13 mouse cellular contexts compared by ENCODE assay signal in genomic region chr15:25365503-25365902, GRCm38 (mm10). TPM values are rescaled to one million over a fixed set of nuclear protein-coding genes. Genes with fewer than 3 reads are reported as not detected.
DNase-seq lines count a peak whose midpoint lies in the region; ATAC-seq and TF ChIP-seq lines count a peak whose summit lies in the region.
"Had no signal": no experiment of that assay in that cellular context is flagged by ENCODE, and none has a peak within 500 bp of the region (broad histone marks: within the 10 kb centered on the region; RNA-seq: fewer than 3 reads in every experiment).

No protein-coding gene starts in this region.

- WGBS in forebrain, postnatal 0 days: 21% methylated on average over 5 of the region's 5 CpGs
- WGBS in midbrain, embryonic 12.5 days: 13% methylated on average over 5 of the region's 5 CpGs

- no peaks in the 10 kb centered on the region for H3K9me3 ChIP-seq in E14TG2a.4 (ENCODE audit: low read length)
- no peaks in the 10 kb centered on the region for H3K9me3 ChIP-seq in forebrain, postnatal 0 days (ENCODE audit: low read length)
- no peaks in the 10 kb centered on the region for H3K9me3 ChIP-seq in midbrain, embryonic 12.5 days
- H3K9me3 ChIP-seq: heart, embryonic 13.5 days; limb, embryonic 12.5 days had no signal

- H3K4me3 ChIP-seq in E14TG2a.4 (replicated peaks; ENCODE audit: low read length): peak overlapping the region; percentile 78
- H3K4me3 ChIP-seq in forebrain, postnatal 0 days (ENCODE audit: low read depth, low read length): no peak overlapping the region
- H3K4me3 ChIP-seq in midbrain, embryonic 12.5 days: no peak overlapping the region

- TF ChIP-seq CTCF in E14TG2a.4 (conservative IDR thresholded peaks at IDR 0.05; ENCODE audit: low read length): no peak
- no peak for TF ChIP-seq CTCF in forebrain, postnatal 0 days (IDR thresholded peaks at IDR 0.05; ENCODE audit: low read depth)

- ATAC-seq in forebrain, postnatal 0 days: peak; percentile 8; the same call in 1 of the 2 replicates
- no peak for ATAC-seq in midbrain, embryonic 12.5 days (ENCODE audit: low FRiP score, low read depth)
- ATAC-seq: activated CD4-positive, CD25-positive, alpha-beta regulatory T cell, adult 4 months had no signal

- no peaks in the 10 kb centered on the region for H3K27me3 ChIP-seq in E14TG2a.4 (ENCODE audit: insufficient read depth, low read length)
- H3K27me3 ChIP-seq in forebrain, postnatal 0 days (ENCODE audit: insufficient read depth, low read length): no peaks in the 10 kb centered on the region
- H3K27me3 ChIP-seq in midbrain, embryonic 12.5 days: no peaks in the 10 kb centered on the region
- H3K27me3 ChIP-seq: limb, embryonic 12.5 days had no signal

- DNase-seq in R1 (ENCODE audit: low read depth, low spot score): peak; percentile 51
- no peak for DNase-seq in forebrain, postnatal 0 days
- no peak for DNase-seq in right cerebral cortex, postnatal 10 days (ENCODE audit: low spot score in 2 of 2)
- DNase-seq in lung, postnatal 4 days: no peak
- no peak for DNase-seq in left cerebral cortex, postnatal 10 days (ENCODE audit: extremely low spot score in 1 of 2, low spot score in 2 of 2)
- DNase-seq in right cerebral cortex, postnatal 14 days: no peak
- DNase-seq: lung, adult 18-20 months; thymus, postnatal 36 days had no signal

- no peak overlapping the region; the same call in 1 of the 2 replicates for H3K4me2 ChIP-seq in forebrain, postnatal 0 days (ENCODE audit: low read depth)
- H3K4me2 ChIP-seq in midbrain, embryonic 12.5 days (replicated peaks): peak overlapping the region; percentile 54

- H3K27ac ChIP-seq in forebrain, postnatal 0 days (ENCODE audit: low read depth, low read length): peak overlapping the region; percentile 74
- peak overlapping the region; percentile 81; the same call in 1 of the 2 replicates for H3K27ac ChIP-seq in midbrain, embryonic 12.5 days (replicated peaks)
- H3K27ac ChIP-seq: heart, embryonic 13.5 days; limb, embryonic 12.5 days had no signal

- no peak overlapping the region for H3K9ac ChIP-seq in forebrain, postnatal 0 days
- 0 out of 2 replicates have a peak overlapping the region, but pooled peaks have one; percentile 72 for H3K9ac ChIP-seq in midbrain, embryonic 12.5 days (replicated peaks)
- H3K9ac ChIP-seq: limb, embryonic 12.5 days had no signal

- H3K36me3 ChIP-seq in E14TG2a.4 (ENCODE audit: insufficient read depth, low read length): 0 out of 2 replicates have a peak, but pooled peaks cover 4% of the 10 kb centered on the region
- H3K36me3 ChIP-seq in forebrain, postnatal 0 days (ENCODE audit: insufficient read depth): peaks cover 11% of the 10 kb centered on the region
- peaks cover 18% of the 10 kb centered on the region for H3K36me3 ChIP-seq in midbrain, embryonic 12.5 days
- H3K36me3 ChIP-seq: heart, embryonic 13.5 days had no signal

- intact Hi-C loops in left cerebral cortex, postnatal 10 days (cut with DNase I): no loop called here

- H3K4me1 ChIP-seq in E14TG2a.4 (replicated peaks; ENCODE audit: low read depth, low read length): peaks cover 63% of the 10 kb centered on the region
- peaks cover 17% of the 10 kb centered on the region; the same call in 1 of the 2 replicates for H3K4me1 ChIP-seq in forebrain, postnatal 0 days (ENCODE audit: insufficient read depth)
- peaks cover 62% of the 10 kb centered on the region for H3K4me1 ChIP-seq in midbrain, embryonic 12.5 days

RNA-seq across cellular contexts. Expression of gene Basp1, which starts 48.1 kb away (rescaled TPM):
- 1,159 and 1,218 TPM in 2 replicates for total RNA-seq in forebrain, postnatal 0 days (2014; rRNA removed)
- 485 and 513 TPM in 2 replicates for polyA plus RNA-seq in forebrain, postnatal 0 days (2015; fragmentation: Nextera tagmentation; extraction: Ambion mirVana)
- polyA plus RNA-seq in midbrain, embryonic 12.5 days (2016; fragmentation: Nextera tagmentation; extraction: Ambion mirVana): 256 and 292 TPM in 2 replicates
- total RNA-seq in left cerebral cortex, postnatal 10 days (2021): 1,000 to 10,000 TPM; 1,244 to 1,287 TPM
- polyA plus RNA-seq: activated CD4-positive, CD25-positive, alpha-beta regulatory T cell, adult 4 months had no signal
